Mouse (Mus musculus) heart, embryonic 13.5 days (tissue): ENCODE data around the gene Mst1. TPM values are rescaled to one million over a fixed set of nuclear protein-coding genes. Genes with fewer than 3 reads are reported as not detected.

Experiments used
- ATAC-seq: fragments of 200-750 bp; cut with Nextera tagmentation; 2 replicates; pipeline ENCODE4 v1.8.0; 2017; ENCODE audit warnings: moderate TSS enrichment; ENCODE audit not compliant: insufficient number of reproducible peaks, low FRiP score, low TSS enrichment; ENCODE audit errors: extremely low read depth
- H3K27ac ChIP-seq: fragments of 300-500 bp; sonication (generic); replicated peaks from 2 replicates; pipeline ENCODE4 v1.5.1; 2015; ENCODE audit warnings: moderate library complexity, mild to moderate bottlenecking, inconsistent platforms
- H3K27me3 ChIP-seq: fragments of 300-500 bp; sonication (generic); replicated peaks from 2 replicates; pipeline ENCODE4 v1.6.1; 2015; ENCODE audit warnings: mild to moderate bottlenecking, inconsistent platforms
- H3K36me3 ChIP-seq: fragments of 300-500 bp; sonication (generic); 2 replicates; pipeline ENCODE4 v1.6.1; 2015; ENCODE audit warnings: mild to moderate bottlenecking, inconsistent platforms
- H3K4me1 ChIP-seq: fragments of 300-500 bp; sonication (generic); 2 replicates; pipeline ENCODE4 v1.6.1; 2015; ENCODE audit warnings: inconsistent platforms
- H3K4me2 ChIP-seq: fragments of 300-500 bp; sonication (generic); 2 replicates; pipeline ENCODE4 v1.6.1; 2015; ENCODE audit warnings: inconsistent platforms, mild to moderate bottlenecking, moderate library complexity
- H3K4me3 ChIP-seq: fragments of 300-500 bp; sonication (generic); 2 replicates; pipeline ENCODE4 v1.5.1; 2015; ENCODE audit warnings: moderate library complexity, mild to moderate bottlenecking, inconsistent platforms
- H3K9ac ChIP-seq: fragments of 300-500 bp; sonication (generic); 2 replicates; pipeline ENCODE4 v1.6.1; 2015; ENCODE audit warnings: inconsistent platforms, mild to moderate bottlenecking, moderate library complexity
- H3K9me3 ChIP-seq: fragments of 300-500 bp; sonication (generic); 2 replicates; pipeline ENCODE4 v1.6.1; 2016; ENCODE audit warnings: inconsistent platforms
- WGBS: fragments of 180-500 bp; shearing (Covaris S2); methylation state at CpG from one replicate; pipeline ENCODE4 v1.1.7; 2015; ENCODE audit warnings: mixed read lengths; 5-methylcytosine and 5-hydroxymethylcytosine counted together
- polyA plus RNA-seq: library from polyadenylated mRNA; unstranded; fragments of >200 nt; fragmentation: Nextera tagmentation; extraction: Ambion mirVana; gene quantifications from 2 replicates; pipeline ENCODE4 v1.2.1, GENCODE M21; 2015

Gene Mst1
- polyA plus RNA-seq, 1 experiment from 2014 or later, result 0.20 TPM

DNA sequence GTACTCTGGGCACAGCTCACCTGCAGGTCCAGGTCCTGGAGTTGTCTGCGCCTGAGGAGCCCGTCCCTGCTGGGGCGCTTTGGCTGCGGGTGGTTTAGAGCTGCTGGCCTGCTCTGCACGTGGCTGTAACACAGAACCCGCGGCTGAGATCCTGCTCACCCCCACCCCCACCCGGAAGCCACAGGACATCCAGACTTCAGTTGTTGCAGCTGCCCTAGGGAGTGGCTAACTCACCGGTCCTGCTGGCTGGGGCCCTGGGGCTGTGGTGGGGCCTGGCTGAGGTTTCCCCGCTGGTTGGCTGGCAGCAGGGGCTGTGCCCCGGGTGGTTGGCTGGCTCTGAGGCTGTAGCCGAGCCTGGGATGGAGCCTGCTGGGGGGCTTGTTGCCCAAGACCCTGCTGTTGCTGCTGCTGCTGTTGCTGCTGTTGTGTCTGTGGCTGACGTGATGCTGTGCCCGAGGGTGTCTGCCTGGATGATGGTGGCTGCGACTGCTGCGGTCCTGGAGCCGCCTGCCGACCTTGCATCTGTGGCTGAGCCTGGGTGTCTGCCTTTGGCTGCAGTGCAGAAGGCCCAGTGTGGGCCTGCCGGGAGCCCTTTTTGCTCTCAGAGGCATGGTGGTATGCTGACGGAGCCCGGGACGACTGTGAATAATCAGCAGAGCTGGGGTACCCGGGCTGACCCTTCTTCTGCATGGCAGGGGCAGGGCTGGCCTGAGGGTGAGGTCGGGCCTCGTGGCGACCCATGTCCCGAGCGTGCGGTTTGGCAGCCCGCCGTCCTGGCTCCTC, 24.7 kb downstream of the Mst1 start:
- peak overlapping the region; percentile 69 for H3K9ac ChIP-seq
- H3K36me3 ChIP-seq, result no peaks in the 10 kb centered on the region
- peak; percentile 1; the same call in 1 of the 2 replicates for ATAC-seq
- H3K4me3 ChIP-seq, result peak overlapping the region; percentile 8; the same call in 1 of the 2 replicates
- H3K4me1 ChIP-seq, result peaks cover 23% of the 10 kb centered on the region
- WGBS, result 42% methylated on average over 30 of the region's 31 CpGs
- H3K9me3 ChIP-seq, result no peaks in the 10 kb centered on the region
- H3K4me2 ChIP-seq, result peak overlapping the region; percentile 44
- no peak overlapping the region for H3K27ac ChIP-seq
- peaks cover 18% of the 10 kb centered on the region for H3K27me3 ChIP-seq

DNA sequence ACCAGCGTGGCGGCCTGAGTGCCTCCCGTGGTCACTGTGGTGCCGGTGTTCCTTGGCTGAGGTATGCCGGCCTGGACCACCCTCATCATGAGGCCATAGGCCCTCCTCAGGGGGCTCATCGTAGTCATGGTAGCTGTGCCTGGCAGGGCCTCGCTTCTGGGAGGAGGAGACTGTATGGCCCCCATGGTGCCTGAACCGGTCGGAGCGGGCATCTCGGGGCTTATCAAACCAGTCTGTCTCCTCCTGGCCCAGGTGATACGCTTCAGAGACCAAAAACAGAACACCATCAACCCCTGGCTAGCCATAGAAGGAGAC, 25.3 kb downstream of the Mst1 start:
- peaks cover 24% of the 10 kb centered on the region for H3K27me3 ChIP-seq
- no peak overlapping the region for H3K4me2 ChIP-seq
- H3K4me1 ChIP-seq, result peaks cover 28% of the 10 kb centered on the region
- no peak overlapping the region for H3K4me3 ChIP-seq
- ATAC-seq, result no peak
- no peak overlapping the region for H3K27ac ChIP-seq
- H3K36me3 ChIP-seq, result no peaks in the 10 kb centered on the region
- WGBS, result 79% methylated on average over 12 of the region's 12 CpGs
- no peaks in the 10 kb centered on the region for H3K9me3 ChIP-seq
- peak overlapping the region; percentile 69; the same call in 1 of the 2 replicates for H3K9ac ChIP-seq

DNA sequence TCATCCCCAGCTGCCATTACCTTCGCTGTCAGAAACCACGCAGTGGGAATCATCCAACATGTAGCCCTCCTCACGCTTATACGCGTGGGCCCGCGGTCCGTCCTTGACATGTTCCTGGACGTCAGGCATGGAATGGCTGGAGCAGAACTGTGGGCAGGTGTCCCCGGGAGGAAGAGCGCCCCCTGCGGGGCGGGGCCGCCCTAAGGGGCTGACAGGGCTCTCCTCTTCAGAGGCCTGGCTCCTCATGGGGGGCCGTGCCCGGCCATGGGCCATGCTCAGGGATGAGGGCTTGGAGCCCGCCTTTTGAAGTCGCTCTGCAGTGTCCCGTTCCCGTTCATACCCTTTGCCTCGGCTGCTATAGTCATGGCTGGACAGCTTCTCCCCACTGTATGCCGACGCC, 25.9 kb downstream of the Mst1 start:
- Histone ChIP-seq H3K27ac (no peak overlapping the region), H3K27me3 (peaks cover 29% of the 10 kb centered on the region), H3K36me3 (no peaks in the 10 kb centered on the region), H3K9me3 (no peaks in the 10 kb centered on the region), H3K4me2 (no peak overlapping the region), H3K4me3 (no peak overlapping the region), H3K9ac (no peak overlapping the region), H3K4me1 (peaks cover 34% of the 10 kb centered on the region)
- 89% methylated on average over 23 of the region's 23 CpGs for WGBS
- no peak for ATAC-seq

DNA sequence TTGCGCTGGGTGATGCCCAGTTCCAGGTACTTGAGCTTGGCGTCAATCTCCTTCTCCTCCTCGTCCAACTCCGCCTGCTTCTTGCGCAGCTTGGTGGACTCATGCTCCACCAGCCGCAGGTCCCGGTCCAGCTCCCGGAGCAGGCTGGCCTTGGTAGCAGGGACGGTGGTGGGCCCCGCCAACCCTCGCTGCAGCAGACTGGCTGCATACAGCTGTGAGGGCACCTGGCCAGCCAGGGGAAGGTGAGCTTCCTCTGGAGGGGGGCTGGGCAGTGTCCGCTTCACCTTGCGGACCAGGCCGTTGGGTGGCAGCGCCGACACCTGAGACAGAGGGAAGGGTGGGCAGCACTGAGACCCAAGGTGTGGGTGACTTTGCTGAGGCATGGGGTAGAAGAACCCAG, 27.6 kb downstream of the Mst1 start:
- Histone ChIP-seq H3K4me3 (no peak overlapping the region), H3K27ac (no peak overlapping the region), H3K36me3 (no peaks in the 10 kb centered on the region), H3K27me3 (peaks cover 37% of the 10 kb centered on the region), H3K9me3 (no peaks in the 10 kb centered on the region), H3K9ac (no peak overlapping the region), H3K4me2 (no peak overlapping the region), H3K4me1 (peaks cover 38% of the 10 kb centered on the region)
- no peak for ATAC-seq
- WGBS, result 91% methylated on average over 16 of the region's 16 CpGs

DNA sequence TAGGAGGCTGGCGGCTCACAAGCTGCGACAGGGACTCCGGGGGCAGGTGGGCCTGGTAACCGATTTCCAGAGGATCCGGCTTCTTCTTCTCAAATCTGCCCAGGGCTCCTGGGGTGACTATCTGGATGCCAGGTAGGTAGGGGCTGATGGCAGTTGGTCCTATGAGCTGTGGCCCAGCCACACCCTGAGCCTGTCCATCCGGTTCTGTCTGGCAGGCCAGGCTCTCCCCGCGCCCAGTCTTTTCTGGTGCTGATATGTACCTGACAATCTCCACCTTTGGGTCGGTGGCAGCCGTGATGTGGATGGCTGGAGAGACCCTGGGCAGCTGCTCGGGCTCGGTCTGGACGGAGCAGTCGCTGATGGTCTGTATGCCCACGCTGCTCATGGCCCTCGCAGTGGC, 29.9 kb downstream of the Mst1 start:
- Histone ChIP-seq H3K4me2 (peak overlapping the region; percentile 78), H3K4me1 (peaks cover 29% of the 10 kb centered on the region)
- no peak for ATAC-seq

DNA sequence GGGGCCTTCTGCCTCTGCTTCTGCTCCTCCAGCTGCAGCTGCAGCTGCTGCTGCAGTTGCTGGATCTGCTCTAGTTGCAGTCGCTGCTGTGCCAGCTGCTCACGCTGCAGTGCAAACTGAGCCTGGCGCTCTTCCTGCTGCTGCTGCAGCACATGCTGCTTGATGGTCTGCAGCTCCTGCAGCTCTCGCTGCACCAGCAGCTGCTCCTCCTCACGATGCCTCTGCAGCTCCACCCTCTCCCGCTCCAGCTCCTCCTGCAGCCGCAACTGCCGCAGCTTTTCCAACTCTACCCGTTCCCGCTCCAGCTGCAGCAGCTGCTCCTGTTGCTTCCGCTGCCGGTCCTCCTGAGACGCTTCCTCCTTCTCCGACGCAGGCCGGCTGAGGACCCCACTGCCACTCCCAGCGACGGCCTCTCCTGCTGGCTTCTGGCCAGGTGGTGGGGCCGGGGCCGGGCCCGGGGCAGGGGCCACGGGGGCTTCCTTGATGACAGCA, 30.9 kb downstream of the Mst1 start:
- Histone ChIP-seq H3K4me3 (peak overlapping the region; percentile 48), H3K27me3 (peaks cover 55% of the 10 kb centered on the region)

More for the DNA sequence above, 29.9 kb downstream of the Mst1 start:
- no peaks in the 10 kb centered on the region for H3K36me3 ChIP-seq
- H3K9ac ChIP-seq, result peak overlapping the region; percentile 79
- H3K27ac ChIP-seq, result no peak overlapping the region
- no peaks in the 10 kb centered on the region for H3K9me3 ChIP-seq
- WGBS, result 78% methylated on average over 16 of the region's 16 CpGs
- H3K27me3 ChIP-seq, result peaks cover 55% of the 10 kb centered on the region
- H3K4me3 ChIP-seq, result peak overlapping the region; percentile 48; the same call in 1 of the 2 replicates

DNA sequence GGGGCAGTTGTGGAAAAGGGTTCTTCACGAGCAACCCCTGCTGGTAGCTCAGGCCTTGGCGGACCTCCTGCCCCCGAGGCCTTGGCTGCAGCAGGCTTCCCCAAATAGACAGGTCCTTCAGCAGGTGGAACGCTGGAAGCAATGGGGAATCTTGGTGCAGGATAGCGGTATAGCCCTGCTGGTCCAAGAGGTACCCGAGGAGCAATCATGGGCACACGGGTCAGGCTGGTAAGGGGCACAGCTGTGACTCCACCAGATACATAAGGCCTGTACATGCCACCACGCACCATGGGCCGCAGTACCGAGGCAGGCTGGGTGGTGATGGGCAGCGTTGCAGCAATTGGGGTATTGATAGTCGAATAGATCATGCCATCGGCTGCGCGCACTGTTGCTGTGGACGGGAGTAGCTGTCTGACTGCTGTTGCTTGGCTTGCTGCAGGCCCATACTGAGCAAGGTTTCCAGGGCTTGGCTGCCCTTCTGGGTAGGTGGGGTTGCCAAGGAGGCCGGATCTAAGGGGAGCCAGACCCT, 31.4 kb downstream of the Mst1 start:
- peak overlapping the region; percentile 78 for H3K4me2 ChIP-seq
- H3K4me3 ChIP-seq, result peak overlapping the region; percentile 48
- WGBS, result 67% methylated on average over 17 of the region's 17 CpGs
- ATAC-seq, result no peak
- H3K9ac ChIP-seq, result peak overlapping the region; percentile 79
- no peaks in the 10 kb centered on the region for H3K9me3 ChIP-seq
- no peaks in the 10 kb centered on the region for H3K36me3 ChIP-seq
- H3K27me3 ChIP-seq, result peaks cover 60% of the 10 kb centered on the region
- H3K27ac ChIP-seq, result 0 out of 2 replicates have a peak overlapping the region, but pooled peaks have one; percentile 8
- peaks cover 26% of the 10 kb centered on the region for H3K4me1 ChIP-seq

More for the DNA sequence above, 30.9 kb downstream of the Mst1 start:
- Histone ChIP-seq H3K9ac (peak overlapping the region; percentile 79), H3K27ac (0 out of 2 replicates have a peak overlapping the region, but pooled peaks have one; percentile 8), H3K4me2 (peak overlapping the region; percentile 78), H3K36me3 (no peaks in the 10 kb centered on the region), H3K4me1 (peaks cover 26% of the 10 kb centered on the region), H3K9me3 (no peaks in the 10 kb centered on the region)
- WGBS, result 12% methylated on average over 22 of the region's 22 CpGs
- ATAC-seq, result no peak

DNA sequence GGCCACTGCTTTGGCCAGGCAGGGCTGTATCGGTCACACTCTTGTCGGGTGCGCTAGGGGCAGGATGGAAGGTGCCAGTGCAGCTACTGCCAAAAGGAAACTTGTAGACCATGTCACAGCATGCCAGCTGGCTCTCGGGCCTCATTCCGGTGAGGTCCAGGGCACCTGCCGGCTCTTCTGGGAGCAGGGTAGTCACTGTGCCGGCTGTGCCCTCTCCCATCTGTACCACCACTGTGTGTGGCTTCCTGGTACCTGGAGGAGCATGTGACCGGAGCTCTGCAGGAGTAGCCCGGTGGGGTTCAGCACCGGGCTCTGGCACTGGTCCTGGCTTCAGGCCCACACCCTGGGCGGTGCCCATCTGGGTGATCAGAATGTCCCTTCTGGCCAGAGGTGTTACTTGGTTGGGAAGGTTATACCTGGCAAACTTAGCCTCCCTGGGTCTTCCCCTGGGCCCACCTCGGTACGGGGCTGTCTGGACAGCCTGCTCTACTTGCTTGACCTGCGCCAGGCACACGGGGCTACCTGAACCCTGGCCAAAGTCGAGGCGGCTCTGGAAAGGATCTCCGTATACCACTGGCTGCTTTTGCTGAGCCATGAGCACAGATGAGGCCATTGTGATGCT, 32.6 kb downstream of the Mst1 start:
- H3K27ac ChIP-seq, result no peak overlapping the region
- H3K27me3 ChIP-seq, result peaks cover 62% of the 10 kb centered on the region
- no peak overlapping the region for H3K9ac ChIP-seq
- H3K9me3 ChIP-seq, result no peaks in the 10 kb centered on the region
- no peak overlapping the region for H3K4me3 ChIP-seq
- ATAC-seq, result no peak
- peaks cover 26% of the 10 kb centered on the region for H3K4me1 ChIP-seq
- no peak overlapping the region for H3K4me2 ChIP-seq
- 92% methylated on average over 18 of the region's 18 CpGs for WGBS
- H3K36me3 ChIP-seq, result no peaks in the 10 kb centered on the region

DNA sequence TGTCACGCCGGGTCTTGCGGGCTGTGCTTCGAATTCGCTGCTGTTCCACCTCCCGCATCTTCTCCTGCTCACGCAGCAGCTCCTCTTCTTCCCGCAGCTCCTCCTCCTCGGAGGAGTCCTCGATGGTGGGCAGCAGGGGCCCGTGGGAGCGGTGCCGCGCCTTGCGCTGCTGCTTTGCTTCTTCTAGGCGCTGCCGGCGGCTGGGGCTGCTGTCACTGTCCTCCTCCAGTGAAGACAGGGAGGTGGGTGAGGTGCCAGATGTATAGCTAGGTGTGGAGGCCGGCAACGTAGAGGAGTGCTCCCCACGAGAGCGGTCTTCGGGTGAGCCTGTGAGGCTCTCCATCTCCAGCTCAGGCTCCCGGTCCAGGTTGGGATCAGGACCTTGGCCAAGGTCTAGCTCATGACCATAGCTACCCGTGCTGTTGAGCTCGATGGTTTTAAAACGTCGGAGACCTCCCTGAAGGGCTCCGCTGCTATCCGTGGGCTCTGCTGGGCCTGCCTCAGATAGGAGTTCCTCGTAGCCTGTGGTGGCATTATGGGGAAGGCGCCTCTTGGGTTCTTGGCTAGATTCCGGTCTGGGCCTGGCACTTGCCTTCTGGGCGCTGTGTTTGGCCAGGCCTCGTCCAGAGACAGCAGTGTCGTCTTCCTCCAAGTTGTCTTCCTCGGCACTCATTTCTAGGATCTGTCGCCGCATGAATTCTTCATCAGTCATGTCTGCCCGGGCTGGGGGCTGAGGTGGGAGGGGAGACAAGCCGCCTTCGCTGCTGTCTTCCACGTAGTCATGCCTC, 35.2 kb downstream of the Mst1 start:
- peaks cover 54% of the 10 kb centered on the region for H3K27me3 ChIP-seq
- H3K36me3 ChIP-seq, result no peaks in the 10 kb centered on the region
- H3K27ac ChIP-seq, result no peak overlapping the region
- no peak for ATAC-seq
- H3K4me1 ChIP-seq, result peaks cover 25% of the 10 kb centered on the region
- H3K4me2 ChIP-seq, result peak overlapping the region; percentile 27; the same call in 1 of the 2 replicates
- no peaks in the 10 kb centered on the region for H3K9me3 ChIP-seq
- 55% methylated on average over 43 of the region's 43 CpGs for WGBS
- H3K4me3 ChIP-seq, result no peak overlapping the region
- H3K9ac ChIP-seq, result no peak overlapping the region; the same call in 1 of the 2 replicates

DNA sequence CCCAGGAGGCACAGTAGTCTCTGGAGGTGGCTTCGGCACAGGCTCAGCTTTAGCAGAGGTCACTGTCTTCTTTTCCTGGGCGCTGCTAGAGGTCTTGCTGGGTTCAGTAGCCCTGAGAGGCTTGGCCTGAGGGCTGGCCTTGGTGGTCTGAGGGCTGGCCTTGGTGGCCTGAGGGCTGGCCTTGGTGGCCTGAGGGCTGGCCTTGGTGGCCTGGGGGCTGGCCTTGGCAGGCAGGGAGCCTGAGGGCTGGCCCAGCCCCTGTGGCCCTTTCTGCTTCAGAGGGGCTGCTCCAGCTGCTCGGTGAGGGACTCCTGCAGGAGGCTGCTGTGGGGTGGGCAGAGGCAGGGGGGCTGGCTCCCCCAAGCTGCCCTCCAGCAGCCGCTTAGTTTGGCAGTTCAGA, 36.9 kb downstream of the Mst1 start:
- H3K4me3 ChIP-seq, result no peak overlapping the region
- H3K27ac ChIP-seq, result no peak overlapping the region
- peaks cover 19% of the 10 kb centered on the region for H3K4me1 ChIP-seq
- 50% methylated on average over 4 of the region's 4 CpGs for WGBS
- no peak overlapping the region for H3K4me2 ChIP-seq
- no peaks in the 10 kb centered on the region for H3K9me3 ChIP-seq
- ATAC-seq, result no peak
- H3K9ac ChIP-seq, result 0 out of 2 replicates have a peak overlapping the region, but pooled peaks have one; percentile 6
- H3K27me3 ChIP-seq, result peaks cover 47% of the 10 kb centered on the region
- no peaks in the 10 kb centered on the region for H3K36me3 ChIP-seq
